Mouse (Mus musculus): ENCODE results near the gene Taf8.

The Taf8 gene

GRCm38 (mm10) chr17:47501946-47502706, at the start of gene Taf8:
Gene Taf8, minus strand, starts transcription at chr17:47502292.
- peak; percentile 96 for DNase-seq

GRCm38 (mm10) chr17:47551049-47551448, 49.0 kb upstream of the Taf8 start:
- peak; percentile 24 for DNase-seq

GRCm38 (mm10) chr17:47545861-47546331, 43.8 kb upstream of the Taf8 start:
- peak; percentile 20 for DNase-seq

GRCm38 (mm10) chr17:47545154-47545553, 43.1 kb upstream of the Taf8 start:
- no peak for DNase-seq

GRCm38 (mm10) chr17:47543051-47543650, 41.1 kb upstream of the Taf8 start:
- no peak for DNase-seq

GRCm38 (mm10) chr17:47542061-47542460, 40.0 kb upstream of the Taf8 start:
- DNase-seq: no peak

GRCm38 (mm10) chr17:47539128-47539527, 37.0 kb upstream of the Taf8 start:
- no peak for DNase-seq

- DNase-seq: no peak
Observed at GRCm38 (mm10) chr17:47538049-47538448, 36.0 kb upstream of the Taf8 start.

- DNase-seq: no peak
Observed at GRCm38 (mm10) chr17:47535812-47536236, 33.7 kb upstream of the Taf8 start.

GRCm38 (mm10) chr17:47533691-47534090, 31.6 kb upstream of the Taf8 start:
- DNase-seq: no peak

- DNase-seq: no peak
Observed at GRCm38 (mm10) chr17:47532364-47532763, 30.3 kb upstream of the Taf8 start.

GRCm38 (mm10) chr17:47531387-47531818, 29.3 kb upstream of the Taf8 start:
- no peak for DNase-seq

- no peak for DNase-seq
Observed at GRCm38 (mm10) chr17:47529595-47529994, 27.5 kb upstream of the Taf8 start.

GRCm38 (mm10) chr17:47528919-47529318, 26.8 kb upstream of the Taf8 start:
- DNase-seq: no peak

GRCm38 (mm10) chr17:47527581-47528300, 25.6 kb upstream of the Taf8 start:
- DNase-seq: peak; percentile 50

- no peak for DNase-seq
Observed at GRCm38 (mm10) chr17:47526856-47527520, 24.9 kb upstream of the Taf8 start.

- DNase-seq: no peak
Observed at GRCm38 (mm10) chr17:47524991-47525390, 22.9 kb upstream of the Taf8 start.

GRCm38 (mm10) chr17:47524055-47524454, 22.0 kb upstream of the Taf8 start:
- no peak for DNase-seq

GRCm38 (mm10) chr17:47523211-47523682, 21.2 kb upstream of the Taf8 start:
- DNase-seq: peak; percentile 72

- DNase-seq: peak; percentile 55
Observed at GRCm38 (mm10) chr17:47522536-47522935, 20.4 kb upstream of the Taf8 start.

- peak; percentile 83 for DNase-seq
Observed at GRCm38 (mm10) chr17:47521551-47522258, 19.6 kb upstream of the Taf8 start.

GRCm38 (mm10) chr17:47518205-47518604, 16.1 kb upstream of the Taf8 start:
- peak; percentile 53 for DNase-seq

Measured in kidney, postnatal 10 days (tissue).